In genomic region chr8:120607885-120608284, GRCm38 (mm10) we compare ENCODE assay signal across 8 mouse cellular contexts. TPM values are rescaled to one million over a fixed set of nuclear protein-coding genes. Genes with fewer than 3 reads are reported as not detected.
A peak's percentile ranks its signal among the peaks of the same experiment; 100 is the strongest.
DNase-seq lines count a peak whose midpoint lies in the region; ATAC-seq and TF ChIP-seq lines count a peak whose summit lies in the region.

No protein-coding gene starts in this region.

- no peak overlapping the region for H3K4me2 ChIP-seq in neural tube, embryonic 12.5 days (replicated peaks)

- H3K79me2 ChIP-seq in liver, adult 2 months (ENCODE audit: control insufficient read depth, insufficient read depth, low read length) = no peaks in the 10 kb centered on the region

- H3K9ac ChIP-seq in liver, adult 2 months (ENCODE audit: low read depth, low read length) = no peak overlapping the region
- no peak overlapping the region for H3K9ac ChIP-seq in neural tube, embryonic 12.5 days

- no peak overlapping the region for H3K27ac ChIP-seq in liver, adult 2 months (replicated peaks; ENCODE audit: insufficient read depth, low read depth, low read length)
- H3K27ac ChIP-seq in neural tube, embryonic 12.5 days = no peak overlapping the region

- peaks cover 39% of the 10 kb centered on the region for H3K27me3 ChIP-seq in G1E (ENCODE audit: insufficient read depth, low read length)
- H3K27me3 ChIP-seq in liver, adult 2 months (ENCODE audit: control insufficient read depth, insufficient read depth, low read length) = no peaks in the 10 kb centered on the region
- H3K27me3 ChIP-seq in neural tube, embryonic 12.5 days (replicated peaks) = no peaks in the 10 kb centered on the region

- no peaks in the 10 kb centered on the region for H3K36me3 ChIP-seq in G1E (replicated peaks)
- H3K36me3 ChIP-seq in liver, adult 2 months (ENCODE audit: control insufficient read depth, insufficient read depth, low read length) = no peaks in the 10 kb centered on the region
- H3K36me3 ChIP-seq in neural tube, embryonic 12.5 days = no peaks in the 10 kb centered on the region

- no peaks in the 10 kb centered on the region for H3K9me3 ChIP-seq in G1E (replicated peaks)
- H3K9me3 ChIP-seq in neural tube, embryonic 12.5 days = no peaks in the 10 kb centered on the region

- peak; percentile 57; the same call in 1 of the 2 replicates for ATAC-seq in G1E (ENCODE audit: extremely low read depth, insufficient number of reproducible peaks, low FRiP score, poor library complexity, severe bottlenecking)
- ATAC-seq in neural tube, embryonic 12.5 days (ENCODE audit: low FRiP score, low read depth) = peak; percentile 53; the same call in 1 of the 2 replicates

- DNase-seq in 3T3-L1 (ENCODE audit: low read depth, low spot score) (peak; percentile 80), G1E (ENCODE audit: low spot score) (peak; percentile 53)
- peak; percentile 79 for DNase-seq in cerebellum, adult 8-10 months
- peak; percentile 48 to 81 for DNase-seq in frontal cortex, postnatal 14 days (ENCODE audit: low spot score in 2 of 2)
- peak; percentile 57 to 85 for DNase-seq in kidney, adult 8-10 months
- DNase-seq in liver, adult 2 months (ENCODE audit: extremely low read depth, low read depth, low spot score) = peak; percentile 53
- peak; percentile 53 to 84 for DNase-seq in thymus, postnatal 10 days (ENCODE audit: low spot score in 2 of 2)

- H3K4me1 ChIP-seq in G1E (ENCODE audit: insufficient read depth, low read depth, low read length) = peaks cover 12% of the 10 kb centered on the region
- H3K4me1 ChIP-seq in liver, adult 2 months (ENCODE audit: control insufficient read depth, insufficient read depth, low read length) = no peaks in the 10 kb centered on the region
- H3K4me1 ChIP-seq in neural tube, embryonic 12.5 days = peaks cover 4% of the 10 kb centered on the region; the same call in 1 of the 2 replicates

- peak; percentile 84 for TF ChIP-seq CTCF in G1E (IDR thresholded peaks at IDR 0.05; ENCODE audit: low read depth, low read length)
- peak; percentile 74 for TF ChIP-seq CTCF in liver, adult 2 months (IDR thresholded peaks at IDR 0.05; ENCODE audit: low read depth, low read length)

- no peak for TF ChIP-seq POLR2A in liver, adult 2 months (IDR thresholded peaks at IDR 0.05; ENCODE audit: extremely low read depth, insufficient read depth, low read length)

- 15% methylated on average over 7 of the region's 7 CpGs for WGBS in liver, adult 2 months
- WGBS in neural tube, embryonic 12.5 days = 16% methylated on average over 7 of the region's 7 CpGs

- no peak overlapping the region; the same call in 1 of the 2 replicates for H3K4me3 ChIP-seq in G1E (ENCODE audit: low read depth, low read length)
- no peak overlapping the region for H3K4me3 ChIP-seq in liver, adult 2 months (ENCODE audit: insufficient read depth, low read depth, low read length)
- no peak overlapping the region for H3K4me3 ChIP-seq in neural tube, embryonic 12.5 days

RNA-seq across cellular contexts. Expression of gene Gins2, which starts 18.8 kb away (rescaled TPM):
- total RNA-seq in G1E (2014; fragmentation: Nextera tagmentation) (34.6 and 43.9 TPM in 2 replicates), G1E (2017) (11.3 and 27.9 TPM in 2 replicates)
- polyA plus RNA-seq in G1E (2012) = 49.8 and 83.4 TPM in 2 replicates
- total RNA-seq in liver, adult 2 months (2014; rRNA removed) = 0.37 and 2.3 TPM in 2 replicates
- polyA plus RNA-seq in liver, adult 2 months (2012; rRNA removed) = 1.9 TPM in 2 replicates
- 53.4 and 54.7 TPM in 2 replicates for polyA plus RNA-seq in neural tube, embryonic 12.5 days (2016; fragmentation: Nextera tagmentation; extraction: Ambion mirVana)

RNA-seq across cellular contexts. Expression of gene 1190005I06Rik, which starts 39.5 kb away (rescaled TPM):
- total RNA-seq in G1E (2014; fragmentation: Nextera tagmentation) = not detected in 2 replicates
- 0.71 TPM in 1 of 2 replicates, not detected in the other for total RNA-seq in G1E (2017)
- 0.10 and 0.26 TPM in 2 replicates for polyA plus RNA-seq in G1E (2012)
- total RNA-seq in liver, adult 2 months (2014; rRNA removed) = 12.0 and 21.2 TPM in 2 replicates
- polyA plus RNA-seq in liver, adult 2 months (2012; rRNA removed) = 11.9 and 15.3 TPM in 2 replicates
- polyA plus RNA-seq in neural tube, embryonic 12.5 days (2016; fragmentation: Nextera tagmentation; extraction: Ambion mirVana) = 4.0 and 6.3 TPM in 2 replicates

RNA-seq across cellular contexts. Expression of gene Gm27021, which starts 60.0 kb away (rescaled TPM):
- total RNA-seq in G1E (2014; fragmentation: Nextera tagmentation) (not detected in 2 replicates), G1E (2017) (not detected in 2 replicates)
- polyA plus RNA-seq in G1E (2012) = 0.77 and 1.2 TPM in 2 replicates
- 1.4 TPM in 1 of 2 replicates, not detected in the other for total RNA-seq in liver, adult 2 months (2014; rRNA removed)
- polyA plus RNA-seq in liver, adult 2 months (2012; rRNA removed) = not detected in 2 replicates
- 2.4 and 6.3 TPM in 2 replicates for polyA plus RNA-seq in neural tube, embryonic 12.5 days (2016; fragmentation: Nextera tagmentation; extraction: Ambion mirVana)

Comparison
In these comparisons a context has a peak if more than half of its experiments do, and no peak if none do; other contexts are left out.
1. RNA of gene Gins2, which starts 18.8 kb away (polyA plus RNA-seq): 49.8 to 83.4 TPM in G1E and 53.4 to 54.7 TPM in neural tube, embryonic 12.5 days; 1.9 TPM in liver, adult 2 months; every median in the first group is over 10 times any median in the second.
2. Peak in every context shown above with its lines, with median percentiles within 50 percentile points of each other: DNase-seq.